Mouse (Mus musculus): Measurements from ENCODE around the gene 1700016H13Rik.

- TF ChIP-seq POLR2A (IDR thresholded peaks at IDR 0.05; ENCODE audit: low read depth, low read length) (no peak), CTCF (IDR thresholded peaks at IDR 0.05; ENCODE audit: extremely low read depth, insufficient read depth, insufficient read length, insufficient replicate concordance) (no peak)
These were observed 31.0 kb downstream of the 1700016H13Rik start for GRCm38 (mm10) chr5:103624831-103625230.

All from spleen, adult 2 months (tissue).